Mouse (Mus musculus) c-Kit-positive CD71-positive TER-119-negative erythroid progenitor cells, embryonic 14.5 days (primary cell): ENCODE results near the gene Gm960.
"Not testable (repeated sequence)": the region's sequence is repeated elsewhere in the genome, so short reads cannot be mapped to it uniquely, and the experiment has no call there.

Experiments used
- DNase-seq: peaks from one replicate; pipeline ENCODE4 v3.0.0-alpha.2; 2013; ENCODE audit warnings: low read depth

The Gm960 gene

DNA sequence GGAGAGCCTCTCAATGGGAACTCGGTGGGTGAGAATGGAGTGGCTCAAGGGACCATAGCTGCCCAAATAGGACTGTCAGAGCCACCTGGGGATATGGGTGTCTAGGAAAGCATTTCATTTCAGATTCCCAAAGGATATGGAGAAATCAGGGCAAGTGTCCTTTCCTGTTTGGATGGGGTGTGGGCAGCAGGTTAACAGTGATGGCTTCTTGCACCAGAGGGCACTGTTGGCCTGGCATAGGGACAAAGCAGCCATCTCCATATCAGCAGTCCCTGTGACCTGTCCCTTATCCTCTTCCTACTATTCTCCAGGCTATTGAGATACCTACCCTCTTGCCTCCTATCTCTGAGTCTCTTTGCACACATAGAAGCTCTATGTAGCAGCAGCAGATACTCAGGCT lies 109.4 kb downstream of the Gm960 start:
- no peak for DNase-seq

DNA sequence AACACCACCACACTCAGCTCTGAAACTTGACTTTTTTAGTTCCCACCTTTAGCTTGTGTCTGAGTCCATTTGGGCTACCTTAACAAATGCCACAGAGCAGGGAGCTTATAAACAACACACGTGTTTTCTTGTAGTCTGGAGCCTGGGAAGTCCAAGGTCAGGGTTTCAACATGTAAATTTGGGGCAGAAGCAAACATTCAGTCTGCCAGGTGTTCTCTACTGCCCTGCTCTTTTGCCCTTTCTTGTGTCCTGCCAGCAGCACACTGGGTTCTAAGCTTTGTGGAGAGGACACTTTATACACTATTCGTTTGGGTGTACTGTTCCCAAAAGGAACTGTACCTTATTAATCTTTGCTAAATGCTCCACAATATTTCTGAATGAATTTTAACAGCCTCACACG lies 110.0 kb downstream of the Gm960 start:
- DNase-seq, result no peak

DNA sequence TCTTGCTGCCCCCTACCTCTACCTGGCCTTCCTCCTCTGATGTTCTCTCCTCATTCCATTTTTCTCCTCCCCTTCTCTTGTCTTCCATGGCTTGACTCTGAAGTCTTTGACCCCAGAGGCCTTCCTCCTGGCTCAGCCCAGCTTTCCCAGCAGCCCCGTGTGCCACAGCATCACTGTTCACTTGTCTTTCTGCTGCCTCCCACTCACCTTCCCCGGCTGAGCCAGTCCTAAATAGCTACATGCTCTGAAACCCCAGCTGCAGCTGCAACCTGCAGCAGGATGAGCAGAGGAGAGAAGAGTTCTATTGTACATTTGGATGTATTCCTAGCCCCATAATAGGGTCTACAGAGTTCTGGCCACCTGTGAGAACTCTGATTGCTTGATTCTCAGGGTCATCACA lies 111.0 kb downstream of the Gm960 start:
- no peak for DNase-seq

DNA sequence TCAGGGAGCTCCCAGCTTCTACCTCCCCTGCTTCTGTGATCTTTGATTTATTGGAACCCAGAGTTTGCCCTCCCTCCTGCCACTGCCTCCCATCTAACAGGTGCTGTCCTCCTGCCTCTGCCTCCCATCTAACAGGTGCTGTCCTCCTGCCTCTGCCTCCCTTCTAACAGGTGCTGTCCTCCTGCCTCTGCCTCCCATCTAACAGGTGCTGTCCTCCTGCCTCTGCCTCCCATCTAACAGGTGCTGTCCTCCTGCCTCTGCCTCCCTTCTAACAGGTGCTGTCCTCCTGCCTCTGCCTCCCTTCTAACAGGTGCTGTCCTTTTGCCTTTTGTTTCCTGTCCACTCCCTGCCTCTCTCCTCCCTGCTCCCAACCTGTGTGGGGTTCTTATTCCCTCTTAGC lies 111.7 kb downstream of the Gm960 start:
- not testable (repeated sequence) for DNase-seq

DNA sequence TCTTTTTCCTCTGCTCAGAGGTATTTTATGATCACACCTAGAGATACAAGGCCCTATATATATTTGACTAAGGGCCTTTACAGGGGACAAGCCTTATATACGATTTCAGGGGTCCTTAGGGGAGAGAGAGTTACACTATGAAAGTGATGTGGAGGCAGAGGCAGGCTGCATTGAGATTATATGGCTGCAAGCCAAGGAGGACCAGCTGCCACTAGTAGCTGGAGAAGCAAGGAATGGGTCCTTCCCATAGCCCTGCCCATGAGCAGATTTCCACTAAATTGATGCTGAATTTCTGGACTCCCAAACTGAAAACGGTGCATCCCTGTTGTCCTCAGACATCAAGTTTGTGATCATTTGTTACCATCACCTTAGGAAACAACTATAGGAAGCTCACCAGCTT lies 114.6 kb downstream of the Gm960 start:
- DNase-seq, result no peak

DNA sequence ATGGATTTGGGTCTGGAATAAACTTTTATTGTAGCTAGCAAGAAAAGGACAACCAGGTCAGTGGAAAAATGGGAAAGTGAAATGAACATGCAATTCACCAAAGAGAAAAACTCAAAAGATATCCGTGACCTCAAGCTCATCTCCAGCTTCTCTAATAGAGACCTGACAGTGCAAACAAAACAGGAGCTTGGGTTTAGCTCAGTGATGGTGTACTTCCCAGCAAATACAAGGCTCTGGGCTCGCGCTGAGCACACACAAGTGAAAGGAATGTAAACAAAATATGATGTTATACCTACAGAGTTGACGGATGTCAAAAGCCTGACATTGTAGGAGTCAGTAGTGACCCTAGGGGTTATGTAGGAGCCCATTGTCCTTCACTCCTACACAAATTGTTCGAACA lies 119.2 kb downstream of the Gm960 start:
- no peak for DNase-seq

DNA sequence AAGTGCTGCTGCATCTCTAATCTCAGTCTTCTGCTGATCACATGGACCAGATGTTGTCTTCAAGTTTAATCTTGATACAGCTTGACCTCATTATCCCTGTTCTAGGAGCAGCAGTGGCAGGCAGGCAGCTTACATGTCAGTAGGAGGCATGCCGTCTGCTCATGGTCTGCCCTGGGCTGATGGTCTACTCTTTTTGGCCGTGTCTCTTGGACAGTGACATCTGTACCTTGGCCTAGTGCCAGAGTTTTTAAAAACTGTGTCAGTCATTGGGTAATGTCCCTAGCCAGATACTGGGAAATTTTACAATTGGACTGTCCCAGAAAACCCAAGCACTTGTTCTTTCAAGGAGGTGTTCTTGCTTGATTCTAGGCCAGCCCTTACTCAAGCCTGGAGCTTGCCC lies 119.7 kb downstream of the Gm960 start:
- DNase-seq, result no peak
